Mouse (Mus musculus): ENCODE data around the gene Svep1. TPM values are rescaled to one million over a fixed set of nuclear protein-coding genes. Genes with fewer than 3 reads are reported as not detected.

The Svep1 gene
- polyA plus RNA-seq, 2 experiments, result 0.29 to 0.34 TPM

- H3K27ac ChIP-seq, result no peak overlapping the region
- ATAC-seq (ENCODE audit: insufficient read depth) (no peak), DNase-seq (ENCODE audit: low read depth in 3 of 3, low spot score in 3 of 3) (no peak)
- WGBS (ENCODE audit: insufficient replicate concordance), result 55% methylated on average over 3 of the region's 3 CpGs
- H3K36me3 ChIP-seq (replicated peaks; ENCODE audit: control insufficient read depth, insufficient read depth, low read depth), result no peaks in the 10 kb centered on the region
- no peak overlapping the region for H3K4me2 ChIP-seq (ENCODE audit: low read depth)
- no peaks in the 10 kb centered on the region for H3K9me3 ChIP-seq (ENCODE audit: control insufficient read depth, low read length)
- no peaks in the 10 kb centered on the region for H3K4me1 ChIP-seq (replicated peaks; ENCODE audit: control insufficient read depth in 2 of 2, insufficient read depth in 2 of 2, low read length in 1 of 2)
- no peak overlapping the region for H3K4me3 ChIP-seq (ENCODE audit: insufficient read depth in 1 of 2, low read depth in 2 of 2, low read length in 2 of 2)
- no peak for TF ChIP-seq CTCF (IDR thresholded peaks at IDR 0.05; ENCODE audit: low read depth)
- TF ChIP-seq EP300 (IDR thresholded peaks at IDR 0.05; ENCODE audit: low read depth), result no peak
- H3K9ac ChIP-seq (replicated peaks), result no peak overlapping the region
- no peaks in the 10 kb centered on the region for H3K27me3 ChIP-seq (ENCODE audit: control insufficient read depth, insufficient read depth, low read length)
Observed at GRCm38 (mm10) chr4:58003501-58003900, 203.2 kb downstream of the Svep1 start.

Other genes starting within 250 kb of the Svep1 start
- gene Txndc8, start 197.7 kb downstream of the Svep1 start, polyA plus RNA-seq (2012; rRNA removed), result not detected in 2 replicates
- not detected in 2 replicates for gene Txndc8, start 197.7 kb downstream of the Svep1 start, polyA plus RNA-seq (2014; fragmentation: Nextera tagmentation; extraction: Ambion mirVana)
- gene Musk, start 79.1 kb upstream of the Svep1 start, polyA plus RNA-seq (2012; rRNA removed), result not detected in 2 replicates
- 0.08 TPM in 1 of 2 replicates, not detected in the other for gene Musk, start 79.1 kb upstream of the Svep1 start, polyA plus RNA-seq (2014; fragmentation: Nextera tagmentation; extraction: Ambion mirVana)

Measured in liver, embryonic 14.5 days (tissue).